Mouse (Mus musculus) heart, embryonic 12.5 days (tissue): ENCODE results near the gene Zc3h14. TPM values are rescaled to one million over a fixed set of nuclear protein-coding genes. Genes with fewer than 3 reads are reported as not detected.

Source experiments
- ATAC-seq: fragments of 200-750 bp; cut with Nextera tagmentation; 2 replicates; pipeline ENCODE4 v1.8.0; 2017; ENCODE audit warnings: moderate TSS enrichment, moderate library complexity; ENCODE audit not compliant: insufficient number of reproducible peaks, low FRiP score
- H3K27ac ChIP-seq: fragments of 300-500 bp; sonication (generic); 2 replicates; pipeline ENCODE4 v1.5.1; 2016; ENCODE audit warnings: mild to moderate bottlenecking, moderate library complexity; ENCODE audit not compliant: poor library complexity, severe bottlenecking
- H3K27me3 ChIP-seq: fragments of 300-500 bp; sonication (generic); replicated peaks from 2 replicates; pipeline ENCODE4 v1.6.1; 2016; ENCODE audit warnings: mild to moderate bottlenecking, moderate library complexity
- H3K36me3 ChIP-seq: fragments of 300-500 bp; sonication (generic); 2 replicates; pipeline ENCODE4 v1.6.1; 2016; ENCODE audit warnings: mild to moderate bottlenecking, moderate library complexity
- H3K4me1 ChIP-seq: fragments of 300-500 bp; sonication (generic); replicated peaks from 2 replicates; pipeline ENCODE4 v1.6.1; 2016; ENCODE audit warnings: mild to moderate bottlenecking
- H3K4me2 ChIP-seq: fragments of 300-500 bp; sonication (generic); 2 replicates; pipeline ENCODE4 v1.6.1; 2016; ENCODE audit warnings: mild to moderate bottlenecking, moderate library complexity
- H3K4me3 ChIP-seq: fragments of 300-500 bp; sonication (generic); 2 replicates; pipeline ENCODE4 v1.5.1; 2016; ENCODE audit warnings: mild to moderate bottlenecking
- H3K9ac ChIP-seq: fragments of 300-500 bp; sonication (generic); 2 replicates; pipeline ENCODE4 v1.6.1; 2016; ENCODE audit warnings: mild to moderate bottlenecking, moderate library complexity
- H3K9me3 ChIP-seq: fragments of 300-500 bp; sonication (generic); replicated peaks from 2 replicates; pipeline ENCODE4 v1.6.1; 2016; ENCODE audit warnings: mild to moderate bottlenecking, moderate library complexity
- WGBS: fragments of 180-500 bp; shearing (Covaris S2); methylation state at CpG from one replicate; pipeline ENCODE4 v1.1.7; 2016; 5-methylcytosine and 5-hydroxymethylcytosine counted together
- polyA plus RNA-seq: library from polyadenylated mRNA; unstranded; fragments of >200 nt; fragmentation: Nextera tagmentation; extraction: Ambion mirVana; gene quantifications from 2 replicates; pipeline ENCODE4 v1.2.1, GENCODE M21; 2016

Zc3h14 gene
- polyA plus RNA-seq, 1 experiment from 2014 or later: 112 TPM

GRCm38 (mm10) chr12:98724224-98724623, 22.5 kb upstream of the Zc3h14 start:
- no peak overlapping the region for H3K4me2 ChIP-seq
- H3K27ac ChIP-seq: no peak overlapping the region
- no peaks in the 10 kb centered on the region for H3K27me3 ChIP-seq
- peaks cover 17% of the 10 kb centered on the region for H3K36me3 ChIP-seq
- 90% methylated on average over 7 of the region's 7 CpGs for WGBS
- no peak overlapping the region for H3K4me3 ChIP-seq
- H3K4me1 ChIP-seq: peaks cover 12% of the 10 kb centered on the region
- H3K9ac ChIP-seq: no peak overlapping the region
- no peak for ATAC-seq
- 0 out of 2 replicates have a peak, but pooled peaks cover 5% of the 10 kb centered on the region for H3K9me3 ChIP-seq

GRCm38 (mm10) chr12:98724976-98725375, 21.8 kb upstream of the Zc3h14 start:
- no peak for ATAC-seq
- H3K4me3 ChIP-seq: no peak overlapping the region
- H3K27me3 ChIP-seq: no peaks in the 10 kb centered on the region
- no peak overlapping the region for H3K27ac ChIP-seq
- WGBS: 60% methylated on average over 5 of the region's 5 CpGs
- H3K9me3 ChIP-seq: 0 out of 2 replicates have a peak, but pooled peaks cover 5% of the 10 kb centered on the region
- H3K4me1 ChIP-seq: peaks cover 11% of the 10 kb centered on the region
- H3K9ac ChIP-seq: no peak overlapping the region
- no peak overlapping the region for H3K4me2 ChIP-seq
- peaks cover 17% of the 10 kb centered on the region for H3K36me3 ChIP-seq

- Histone ChIP-seq H3K9me3 (0 out of 2 replicates have a peak, but pooled peaks cover 5% of the 10 kb centered on the region), H3K36me3 (peaks cover 23% of the 10 kb centered on the region), H3K4me1 (peaks cover 4% of the 10 kb centered on the region; the same call in 1 of the 2 replicates), H3K27ac (no peak overlapping the region), H3K4me2 (no peak overlapping the region), H3K4me3 (no peak overlapping the region), H3K27me3 (no peaks in the 10 kb centered on the region), H3K9ac (no peak overlapping the region)
- no peak for ATAC-seq
- 83% methylated on average over 7 of the region's 7 CpGs for WGBS
Measured at GRCm38 (mm10) chr12:98726078-98726477, 20.7 kb upstream of the Zc3h14 start.

DNA sequence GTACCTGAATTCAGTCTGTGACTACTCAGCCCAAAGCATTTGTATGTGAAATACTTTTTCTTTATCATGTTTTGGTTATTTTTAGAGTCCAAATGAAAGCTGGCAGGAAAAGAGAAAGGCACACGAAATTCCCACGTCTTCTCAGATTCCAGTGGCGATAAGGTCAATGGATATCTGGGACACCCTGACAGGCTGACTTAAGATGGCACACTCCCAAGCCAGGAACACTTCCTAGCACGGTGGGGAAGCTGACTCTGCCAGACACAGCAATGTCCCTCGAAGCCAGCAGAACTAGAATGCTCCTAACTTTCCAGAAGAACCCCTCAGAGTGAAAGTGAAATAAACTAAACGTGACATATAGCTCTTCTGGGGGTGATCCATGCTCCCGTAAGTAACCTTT, 19.6 kb upstream of the Zc3h14 start:
- peaks cover 33% of the 10 kb centered on the region for H3K36me3 ChIP-seq
- H3K9ac ChIP-seq: no peak overlapping the region
- ATAC-seq: no peak
- H3K4me1 ChIP-seq: peaks cover 4% of the 10 kb centered on the region; the same call in 1 of the 2 replicates
- H3K4me3 ChIP-seq: no peak overlapping the region
- H3K27ac ChIP-seq: no peak overlapping the region
- WGBS: 54% methylated on average over 7 of the region's 7 CpGs
- no peaks in the 10 kb centered on the region for H3K27me3 ChIP-seq
- no peak overlapping the region for H3K4me2 ChIP-seq
- H3K9me3 ChIP-seq: 0 out of 2 replicates have a peak, but pooled peaks cover 5% of the 10 kb centered on the region

DNA sequence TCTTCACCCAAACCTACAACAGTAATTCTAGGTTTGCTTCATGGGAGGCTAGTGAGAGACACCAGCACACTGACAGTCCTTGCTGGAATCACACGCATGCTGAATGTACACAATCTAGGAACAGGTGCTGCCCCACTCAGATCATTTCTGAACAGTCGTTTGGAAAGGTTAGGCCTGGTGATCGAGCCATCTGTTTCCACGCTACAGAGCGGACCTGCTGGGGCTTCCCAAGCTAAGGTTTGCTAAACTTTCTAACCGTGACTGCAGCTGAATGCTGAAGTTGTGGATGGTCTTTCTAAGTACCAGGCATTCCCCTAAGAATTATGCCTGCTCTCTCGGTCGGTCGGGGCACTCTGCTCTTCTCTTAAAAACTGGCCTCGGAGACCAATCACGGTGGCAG, 16.1 kb upstream of the Zc3h14 start:
- no peaks in the 10 kb centered on the region for H3K9me3 ChIP-seq
- ATAC-seq: no peak
- H3K4me2 ChIP-seq: no peak overlapping the region
- H3K9ac ChIP-seq: no peak overlapping the region
- no peaks in the 10 kb centered on the region for H3K27me3 ChIP-seq
- H3K4me3 ChIP-seq: no peak overlapping the region
- H3K27ac ChIP-seq: no peak overlapping the region
- peaks cover 30% of the 10 kb centered on the region for H3K36me3 ChIP-seq
- H3K4me1 ChIP-seq: peaks cover 21% of the 10 kb centered on the region
- 84% methylated on average over 11 of the region's 11 CpGs for WGBS

- Histone ChIP-seq H3K9ac (peak overlapping the region; percentile 20; the same call in 1 of the 2 replicates), H3K27me3 (no peaks in the 10 kb centered on the region), H3K27ac (no peak overlapping the region), H3K4me3 (peak overlapping the region; percentile 67), H3K9me3 (no peaks in the 10 kb centered on the region), H3K4me2 (peak overlapping the region; percentile 81), H3K4me1 (peaks cover 22% of the 10 kb centered on the region), H3K36me3 (peaks cover 30% of the 10 kb centered on the region)
- ATAC-seq: no peak
- 73% methylated on average over 3 of the region's 3 CpGs for WGBS
Measured at GRCm38 (mm10) chr12:98733165-98733564, 13.6 kb upstream of the Zc3h14 start.

DNA sequence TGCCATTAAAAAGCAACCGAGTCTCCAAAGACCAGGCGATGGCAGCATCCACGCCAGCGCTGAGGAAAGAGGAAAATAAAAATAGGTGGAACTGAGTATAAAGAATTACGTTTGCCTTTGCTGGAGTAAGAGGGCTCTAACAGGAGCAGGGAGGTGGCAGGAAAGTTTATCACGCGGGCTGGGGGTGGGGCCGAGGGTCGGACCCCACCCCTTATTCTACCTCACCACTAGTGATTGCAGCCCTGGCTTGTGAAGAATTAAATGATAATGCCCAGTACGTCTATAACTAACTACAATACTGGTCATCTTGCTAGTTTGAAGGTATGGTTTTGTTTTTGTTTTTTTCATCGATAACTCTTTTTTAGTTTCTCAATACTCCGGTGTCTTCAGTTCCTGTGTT, 13.0 kb upstream of the Zc3h14 start:
- Histone ChIP-seq H3K4me1 (peaks cover 28% of the 10 kb centered on the region), H3K4me3 (peak overlapping the region; percentile 67), H3K27ac (no peak overlapping the region), H3K36me3 (peaks cover 25% of the 10 kb centered on the region), H3K9ac (peak overlapping the region; percentile 78), H3K9me3 (no peaks in the 10 kb centered on the region), H3K4me2 (peak overlapping the region; percentile 81), H3K27me3 (no peaks in the 10 kb centered on the region)
- WGBS: 13% methylated on average over 12 of the region's 12 CpGs
- ATAC-seq: no peak

GRCm38 (mm10) chr12:98734246-98734879, 12.4 kb upstream of the Zc3h14 start:
- Histone ChIP-seq H3K4me2 (peak overlapping the region; percentile 81), H3K27me3 (no peaks in the 10 kb centered on the region), H3K4me1 (peaks cover 29% of the 10 kb centered on the region), H3K27ac (peak overlapping the region; percentile 58), H3K9ac (peak overlapping the region; percentile 78), H3K36me3 (peaks cover 22% of the 10 kb centered on the region), H3K4me3 (peak overlapping the region; percentile 67), H3K9me3 (no peaks in the 10 kb centered on the region)
- peak; percentile 84 for ATAC-seq
- under 1% methylated on average over 30 of the region's 30 CpGs for WGBS

- H3K36me3 ChIP-seq: peaks cover 22% of the 10 kb centered on the region
- H3K4me3 ChIP-seq: peak overlapping the region; percentile 67
- peak overlapping the region; percentile 78 for H3K9ac ChIP-seq
- H3K4me1 ChIP-seq: peaks cover 29% of the 10 kb centered on the region
- peak overlapping the region; percentile 81 for H3K4me2 ChIP-seq
- no peaks in the 10 kb centered on the region for H3K27me3 ChIP-seq
- no peak for ATAC-seq
- H3K9me3 ChIP-seq: no peaks in the 10 kb centered on the region
- peak overlapping the region; percentile 58 for H3K27ac ChIP-seq
- WGBS: 11% methylated on average over 22 of the region's 22 CpGs
Measured at GRCm38 (mm10) chr12:98734880-98735801, 11.6 kb upstream of the Zc3h14 start.

DNA sequence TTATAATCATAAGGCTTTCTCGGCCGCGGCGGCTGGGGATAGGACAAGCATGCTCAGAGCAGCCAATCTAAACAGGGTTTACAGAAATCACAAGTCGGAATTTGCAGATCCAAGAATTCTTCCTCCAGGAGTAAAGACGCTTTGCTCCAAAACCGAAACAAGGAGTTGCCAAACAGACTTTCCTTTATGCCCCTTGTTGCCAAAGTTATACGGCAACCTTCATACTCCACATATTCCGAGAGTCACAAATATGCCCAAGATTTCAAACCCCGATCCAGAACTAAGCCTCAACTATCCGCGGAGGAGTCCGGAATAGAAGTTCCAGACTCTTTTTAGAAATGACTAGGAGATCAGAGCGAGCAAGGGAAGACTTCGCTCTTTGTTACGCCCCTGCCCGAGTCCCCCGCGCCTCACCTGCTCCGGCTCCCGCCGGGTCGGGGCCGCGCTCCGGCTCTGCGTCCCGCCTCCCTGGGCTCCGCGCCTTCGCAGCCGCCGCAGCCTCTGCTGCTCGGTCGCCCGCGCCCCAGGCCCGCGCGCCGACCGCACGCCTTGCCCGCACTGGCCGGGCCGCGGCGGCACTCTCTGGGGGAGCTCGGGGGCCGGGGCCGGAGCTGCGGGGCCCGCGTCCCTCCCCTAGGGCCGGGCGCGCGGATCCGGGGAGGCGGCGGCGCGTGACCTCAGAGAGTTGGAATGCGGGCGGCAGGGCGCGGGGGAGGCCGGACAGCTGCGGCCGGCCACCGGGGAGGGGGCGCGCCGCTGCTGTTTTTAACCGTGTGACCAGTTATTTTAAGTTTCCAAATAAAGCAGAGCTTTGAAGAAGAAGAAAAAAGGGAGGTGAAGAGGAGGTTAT, 9.6 kb upstream of the Zc3h14 start, which contains the start of gene Ptpn21:
Gene Ptpn21 (minus strand): TSS at position 455 of the 850 bp plus-strand sequence.
- Histone ChIP-seq H3K4me2 (peak within 1 kb of the TSS; percentile 69), H3K9me3 (no peaks in the 10 kb centered on the region), H3K27me3 (no peaks in the 10 kb centered on the region), H3K9ac (peak within 1 kb of the TSS; percentile 96), H3K4me3 (peak within 1 kb of the TSS; percentile 97), H3K27ac (peak within 1 kb of the TSS; percentile 97), H3K36me3 (peaks cover 6% of the 10 kb centered on the region), H3K4me1 (peaks cover 36% of the 10 kb centered on the region)
- WGBS: under 1% methylated on average over 75 of the region's 75 CpGs
- peak; percentile 74 for ATAC-seq
